Comparison of ENCODE assay signal across 8 mouse cellular contexts in the genomic region with DNA sequence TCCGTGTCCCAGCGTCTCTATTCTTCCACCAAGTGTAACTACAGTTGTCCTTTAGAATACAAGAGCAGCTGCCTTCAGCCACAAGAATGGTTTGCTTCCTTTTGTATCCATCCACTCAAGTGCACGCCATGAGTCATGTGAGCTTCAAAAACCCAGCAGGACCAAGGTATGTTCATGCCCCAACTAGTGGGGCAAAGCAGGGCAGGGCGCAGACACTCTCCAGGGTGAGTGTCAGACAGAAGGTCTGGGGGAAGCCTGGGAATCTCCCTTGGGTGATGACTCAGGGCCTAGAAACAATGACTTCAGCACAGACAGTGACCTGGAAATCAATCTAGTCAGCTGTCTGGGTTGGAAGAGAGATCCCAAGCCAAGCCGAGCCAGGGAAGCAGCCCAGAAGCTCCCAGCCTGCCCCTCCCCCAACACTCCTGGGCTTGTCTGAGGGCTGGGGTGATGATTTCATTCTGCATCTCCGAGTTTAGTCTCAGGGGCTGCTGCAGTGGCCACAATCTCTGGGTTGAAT. TPM values are rescaled to one million over a fixed set of nuclear protein-coding genes. Genes with fewer than 3 reads are reported as not detected.
DNase-seq lines count a peak whose midpoint lies in the region; ATAC-seq and TF ChIP-seq lines count a peak whose summit lies in the region.

No protein-coding gene starts in this region.

- TF ChIP-seq CTCF in Patski (IDR thresholded peaks at IDR 0.05): no peak

- no peaks in the 10 kb centered on the region for H3K9me3 ChIP-seq in kidney, embryonic 14.5 days (ENCODE audit: control insufficient read depth, low read length)
- no peaks in the 10 kb centered on the region for H3K9me3 ChIP-seq in embryonic facial prominence, embryonic 10.5 days

- ATAC-seq in kidney, embryonic 14.5 days (ENCODE audit: low FRiP score, low TSS enrichment): no peak
- ATAC-seq in Patski: peak; percentile 91

- no peak overlapping the region for H3K4me2 ChIP-seq in kidney, embryonic 14.5 days (replicated peaks; ENCODE audit: low read depth, low read length)

- DNase-seq in kidney, adult 9 months: peak; percentile 43
- DNase-seq in Patski (ENCODE audit: low read depth, low spot score): peak; percentile 93
- peak; percentile 46 for DNase-seq in embryonic facial prominence, embryonic 10.5 days (ENCODE audit: low spot score)
- peak; percentile 78 for DNase-seq in heart, adult 9 months (ENCODE audit: low spot score in 2 of 2)
- peak; percentile 60 for DNase-seq in kidney, postnatal 14 days
- peak; percentile 36 for DNase-seq in retina, postnatal 7 days (ENCODE audit: low read depth, low spot score)
- DNase-seq in layer of hippocampus, adult 18-20 months (ENCODE audit: low spot score in 2 of 2): no peak

- H3K4me1 ChIP-seq in kidney, embryonic 14.5 days (ENCODE audit: control insufficient read depth, insufficient read depth, low read length): 0 out of 2 replicates have a peak, but pooled peaks cover 7% of the 10 kb centered on the region
- peaks cover 27% of the 10 kb centered on the region for H3K4me1 ChIP-seq in embryonic facial prominence, embryonic 10.5 days

- H3K27me3 ChIP-seq in kidney, embryonic 14.5 days (ENCODE audit: control insufficient read depth, insufficient read depth, low read length): no peaks in the 10 kb centered on the region
- H3K27me3 ChIP-seq in Patski: no peaks in the 10 kb centered on the region
- peaks cover 13% of the 10 kb centered on the region; the same call in 1 of the 2 replicates for H3K27me3 ChIP-seq in embryonic facial prominence, embryonic 10.5 days (replicated peaks; ENCODE audit: low read depth, poor library complexity, severe bottlenecking)

- no peak overlapping the region for H3K27ac ChIP-seq in kidney, embryonic 14.5 days (ENCODE audit: low read depth, low read length)
- peak overlapping the region; percentile 63; the same call in 1 of the 2 replicates for H3K27ac ChIP-seq in embryonic facial prominence, embryonic 10.5 days (replicated peaks)

- 53% methylated on average over 6 of the region's 6 CpGs for WGBS in kidney, embryonic 14.5 days
- WGBS in embryonic facial prominence, embryonic 10.5 days: 40% methylated on average over 6 of the region's 6 CpGs

- CTCF ChIA-PET in Patski (lab: Charles Lee): interaction anchor here (1.9 kb wide), 1 partner anchor 16 kb away, joined by 7 read pairs; no protein-coding TSS in a partner anchor

- no peak overlapping the region for H3K9ac ChIP-seq in kidney, embryonic 14.5 days (ENCODE audit: low read depth, low read length)

- no peak overlapping the region for H3K4me3 ChIP-seq in kidney, embryonic 14.5 days (ENCODE audit: low read length)
- H3K4me3 ChIP-seq in embryonic facial prominence, embryonic 10.5 days: 0 out of 2 replicates have a peak overlapping the region, but pooled peaks have one; percentile 56

- in situ Hi-C loops in Patski (cut with MboI; ENCODE audit: low pct_unique_long_range_greater_than_20kb): no loop called here

- H3K36me3 ChIP-seq in kidney, embryonic 14.5 days (ENCODE audit: control insufficient read depth, insufficient read depth, low read length): no peaks in the 10 kb centered on the region
- H3K36me3 ChIP-seq in embryonic facial prominence, embryonic 10.5 days (replicated peaks): no peaks in the 10 kb centered on the region

- POLR2A ChIA-PET in Patski (lab: Charles Lee): no interaction called here

RNA-seq across cellular contexts. Expression of gene Itpkb, which starts 17.4 kb away (rescaled TPM):
- 7.3 and 7.7 TPM in 2 replicates for polyA plus RNA-seq in kidney, embryonic 14.5 days (2014; fragmentation: Nextera tagmentation; extraction: Ambion mirVana)
- polyA plus RNA-seq in Patski (2021): 15.4 TPM
- polyA plus RNA-seq in embryonic facial prominence, embryonic 10.5 days (2016; fragmentation: Nextera tagmentation; extraction: Ambion mirVana): 4.9 and 6.2 TPM in 2 replicates
- total RNA-seq in layer of hippocampus, adult 18-20 months (2021): 10 to 100 TPM; 27.2 to 27.4 TPM

RNA-seq across cellular contexts. Expression of gene Psen2, which starts 49.6 kb away (rescaled TPM):
- polyA plus RNA-seq in kidney, embryonic 14.5 days (2014; fragmentation: Nextera tagmentation; extraction: Ambion mirVana): 15.4 and 17.1 TPM in 2 replicates
- 20.6 TPM for polyA plus RNA-seq in Patski (2021)
- polyA plus RNA-seq in embryonic facial prominence, embryonic 10.5 days (2016; fragmentation: Nextera tagmentation; extraction: Ambion mirVana): 7.1 and 7.2 TPM in 2 replicates
- total RNA-seq in layer of hippocampus, adult 18-20 months (2021): 10 to 100 TPM; 17.4 to 17.9 TPM

Comparison
In these comparisons a context has a peak if more than half of its experiments do, and no peak if none do; other contexts are left out.
1. DNase-seq: peak in kidney, adult 9 months (single experiment), Patski (single experiment), embryonic facial prominence, embryonic 10.5 days (single experiment), heart, adult 9 months (2 of 2), kidney, postnatal 14 days (single experiment) and retina, postnatal 7 days (single experiment); none in layer of hippocampus, adult 18-20 months (0 of 2).